Mouse (Mus musculus): ENCODE measurements around the gene Vps4b. TPM values are rescaled to one million over a fixed set of nuclear protein-coding genes. Genes with fewer than 3 reads are reported as not detected.

Vps4b gene
- polyA plus RNA-seq, 1 experiment from 2014 or later = 56.5 TPM

DNA sequence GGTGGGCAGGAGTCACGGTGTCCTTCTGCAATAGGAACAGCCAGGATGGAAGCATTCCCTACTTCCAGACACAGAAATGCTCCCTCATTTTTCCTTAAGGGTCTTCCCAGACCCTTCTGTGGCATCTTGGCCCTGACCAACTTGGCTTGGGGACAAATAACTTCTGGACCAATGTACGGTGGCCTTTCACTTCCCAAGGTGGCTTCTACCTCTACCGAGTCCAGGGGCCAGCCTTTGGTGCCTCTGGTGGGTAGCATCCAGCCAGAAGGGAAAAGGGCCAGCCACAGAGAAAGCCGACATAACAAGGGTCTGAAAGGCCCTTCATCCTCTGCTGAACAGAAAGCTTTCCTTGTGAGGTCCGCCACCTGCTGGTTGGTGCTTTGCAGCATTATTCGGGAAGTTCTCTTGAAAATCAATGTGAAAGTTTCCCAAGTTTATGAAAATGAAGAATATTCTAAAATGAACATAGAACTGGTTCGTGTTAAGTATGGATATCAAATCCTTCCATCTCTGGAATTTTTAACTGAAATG lies 79.4 kb downstream of the Vps4b start:
- DNase-seq (ENCODE audit: low spot score) = peak; percentile 78
- no peak overlapping the region for H3K4me3 ChIP-seq (ENCODE audit: low read depth, low read length)
- H3K36me3 ChIP-seq (ENCODE audit: insufficient read depth, low read length) = no peaks in the 10 kb centered on the region
- WGBS = 29% methylated on average over 7 of the region's 7 CpGs
- no peak overlapping the region for H3K4me2 ChIP-seq (replicated peaks; ENCODE audit: low read depth, low read length)
- no peak overlapping the region for H3K27ac ChIP-seq (ENCODE audit: low read length)
- no peaks in the 10 kb centered on the region for H3K9me3 ChIP-seq (ENCODE audit: low read length)
- TF ChIP-seq CTCF (IDR thresholded peaks at IDR 0.05) (peak; percentile 89), EP300 (IDR thresholded peaks at IDR 0.05) (no peak)
- H3K4me1 ChIP-seq (ENCODE audit: insufficient read depth, low read depth, low read length) = no peaks in the 10 kb centered on the region
- H3K27me3 ChIP-seq (replicated peaks; ENCODE audit: insufficient read depth, low read length) = no peaks in the 10 kb centered on the region
- H3K9ac ChIP-seq (replicated peaks; ENCODE audit: low read depth) = no peak overlapping the region
- no peak for ATAC-seq

DNA sequence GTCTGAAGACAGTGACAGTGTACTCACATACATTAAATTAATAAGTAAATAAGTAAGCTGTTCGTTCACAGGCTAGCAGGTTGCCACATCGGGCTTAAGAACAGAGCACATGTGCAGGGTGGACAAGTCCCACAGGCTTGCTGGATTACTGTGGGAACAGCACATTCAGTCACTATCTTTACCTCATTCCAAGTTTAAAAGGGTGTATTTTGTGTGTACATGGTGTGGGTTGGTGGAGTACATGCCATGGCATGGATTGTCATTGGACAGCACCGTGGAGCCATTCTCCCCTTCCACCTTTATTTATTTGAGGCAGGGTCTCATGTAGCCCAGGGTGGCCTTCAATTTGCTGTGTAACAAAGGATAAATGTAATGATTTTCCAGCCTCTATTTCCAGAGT lies 80.4 kb downstream of the Vps4b start:
- WGBS = 83% methylated on average over 3 of the region's 3 CpGs
- H3K4me3 ChIP-seq (ENCODE audit: low read depth, low read length) = no peak overlapping the region
- no peak overlapping the region for H3K9ac ChIP-seq (replicated peaks; ENCODE audit: low read depth)
- ATAC-seq (no peak), DNase-seq (ENCODE audit: low spot score) (no peak)
- no peak overlapping the region for H3K4me2 ChIP-seq (replicated peaks; ENCODE audit: low read depth, low read length)
- TF ChIP-seq CTCF (IDR thresholded peaks at IDR 0.05) (no peak), EP300 (IDR thresholded peaks at IDR 0.05) (no peak)
- H3K27ac ChIP-seq (ENCODE audit: low read length) = no peak overlapping the region
- H3K4me1 ChIP-seq (ENCODE audit: insufficient read depth, low read depth, low read length) = no peaks in the 10 kb centered on the region
- H3K9me3 ChIP-seq (ENCODE audit: low read length) = no peaks in the 10 kb centered on the region
- H3K27me3 ChIP-seq (replicated peaks; ENCODE audit: insufficient read depth, low read length) = no peaks in the 10 kb centered on the region
- no peaks in the 10 kb centered on the region for H3K36me3 ChIP-seq (ENCODE audit: insufficient read depth, low read length)

DNA sequence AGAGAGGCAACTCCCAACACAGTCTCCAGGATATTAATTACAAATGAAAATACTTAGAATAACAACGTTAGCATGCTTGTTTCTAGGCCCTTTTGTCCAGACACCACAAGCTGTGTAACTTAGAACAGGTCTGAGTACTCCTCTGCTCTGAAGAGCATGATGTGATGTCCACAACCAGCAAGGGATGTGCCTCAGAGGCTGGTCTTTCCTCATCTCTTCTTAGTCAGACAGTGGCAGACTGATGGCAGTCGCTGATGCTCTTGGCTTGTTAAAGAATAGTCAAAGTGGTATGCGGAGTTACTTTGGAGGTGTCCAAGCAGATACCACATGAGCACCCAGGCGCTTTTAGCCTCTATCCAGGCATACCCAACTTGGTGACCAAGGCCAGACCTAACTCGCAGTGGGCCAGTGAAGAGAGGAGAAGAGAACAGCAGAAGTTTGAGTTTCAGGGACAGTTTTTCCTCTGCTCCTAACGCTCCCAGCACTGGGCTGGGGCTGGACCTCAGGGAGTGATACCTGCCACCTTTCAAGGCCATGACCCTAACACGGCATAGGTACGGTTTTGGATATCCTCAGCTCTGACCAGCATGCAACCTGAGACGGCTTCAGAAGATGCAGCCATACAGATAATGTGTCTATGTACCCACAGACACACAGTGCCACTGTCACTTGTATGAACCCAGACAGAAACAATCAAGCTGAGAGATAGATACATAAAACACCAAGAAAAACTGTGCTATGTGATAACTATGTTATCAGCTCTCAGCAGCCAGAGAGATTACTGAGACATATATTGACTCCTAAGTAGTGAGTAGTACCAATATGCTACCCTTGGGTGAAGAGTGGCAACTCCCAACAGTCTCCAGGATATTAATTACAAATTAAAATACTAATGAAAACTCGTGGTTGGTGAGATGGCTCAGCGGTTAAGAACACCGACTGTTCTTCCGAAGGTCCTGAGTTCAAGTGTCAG lies 81.1 kb downstream of the Vps4b start:
- Histone ChIP-seq H3K4me2 (replicated peaks; ENCODE audit: low read depth, low read length) (no peak overlapping the region), H3K9me3 (ENCODE audit: low read length) (no peaks in the 10 kb centered on the region), H3K4me1 (ENCODE audit: insufficient read depth, low read depth, low read length) (no peaks in the 10 kb centered on the region), H3K27me3 (replicated peaks; ENCODE audit: insufficient read depth, low read length) (no peaks in the 10 kb centered on the region), H3K36me3 (ENCODE audit: insufficient read depth, low read length) (no peaks in the 10 kb centered on the region), H3K27ac (ENCODE audit: low read length) (no peak overlapping the region), H3K9ac (replicated peaks; ENCODE audit: low read depth) (no peak overlapping the region), H3K4me3 (ENCODE audit: low read depth, low read length) (no peak overlapping the region)
- 87% methylated on average over 13 of the region's 13 CpGs for WGBS
- no peak for TF ChIP-seq EP300 (IDR thresholded peaks at IDR 0.05)
- TF ChIP-seq CTCF (IDR thresholded peaks at IDR 0.05) = no peak
- no peak for ATAC-seq
- no peak for DNase-seq (ENCODE audit: low spot score)

DNA sequence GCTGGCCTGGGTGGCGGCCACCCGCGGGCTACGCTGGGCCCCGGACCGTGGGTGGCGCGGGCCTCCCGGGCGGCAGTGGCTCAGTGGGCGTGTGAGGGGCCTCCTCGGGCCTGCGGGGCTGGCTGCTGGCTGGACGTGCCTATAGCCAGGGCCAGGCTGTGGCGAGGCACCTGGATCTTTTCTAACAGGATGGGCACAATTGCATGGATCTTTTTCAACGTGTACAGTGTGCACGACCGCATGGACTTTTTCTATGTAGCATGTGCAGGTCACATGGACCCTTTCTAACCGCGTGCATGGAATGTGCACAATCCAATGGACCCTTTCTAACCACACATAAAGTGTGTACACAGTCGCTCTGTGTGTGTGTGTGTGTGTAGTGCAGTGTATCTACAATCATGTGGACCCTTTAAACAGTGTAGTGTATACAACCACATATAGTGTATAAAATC lies 82.0 kb downstream of the Vps4b start:
- no peak; the same call in 1 of the 2 replicates for ATAC-seq

More for the DNA sequence above, 82.0 kb downstream of the Vps4b start:
- no peak for DNase-seq (ENCODE audit: low spot score)
- Histone ChIP-seq H3K27ac (ENCODE audit: low read length) (peak overlapping the region; percentile 81), H3K4me3 (ENCODE audit: low read depth, low read length) (peak overlapping the region; percentile 76), H3K4me2 (replicated peaks; ENCODE audit: low read depth, low read length) (peak overlapping the region; percentile 96), H3K27me3 (replicated peaks; ENCODE audit: insufficient read depth, low read length) (no peaks in the 10 kb centered on the region), H3K9ac (replicated peaks; ENCODE audit: low read depth) (peak overlapping the region; percentile 60), H3K9me3 (ENCODE audit: low read length) (no peaks in the 10 kb centered on the region), H3K36me3 (ENCODE audit: insufficient read depth, low read length) (no peaks in the 10 kb centered on the region), H3K4me1 (ENCODE audit: insufficient read depth, low read depth, low read length) (no peaks in the 10 kb centered on the region)
- 7% methylated on average over 11 of the region's 21 CpGs for WGBS
- TF ChIP-seq CTCF (IDR thresholded peaks at IDR 0.05) = no peak
- TF ChIP-seq EP300 (IDR thresholded peaks at IDR 0.05) = no peak

Other genes starting within 250 kb of the Vps4b start
- gene Bcl2, start 82.5 kb downstream of the Vps4b start, polyA plus RNA-seq (2015; fragmentation: Nextera tagmentation; extraction: Ambion mirVana) = 5.7 and 7.1 TPM in 2 replicates
- 25.6 and 31.8 TPM in 2 replicates for gene Kdsr, start 37.0 kb downstream of the Vps4b start, polyA plus RNA-seq (2015; fragmentation: Nextera tagmentation; extraction: Ambion mirVana)
- gene Serpinb5, start 64.4 kb upstream of the Vps4b start, polyA plus RNA-seq (2015; fragmentation: Nextera tagmentation; extraction: Ambion mirVana) = 0.13 and 0.18 TPM in 2 replicates
- 0.52 and 0.57 TPM in 2 replicates for gene Serpinb12, start 137.7 kb upstream of the Vps4b start, polyA plus RNA-seq (2015; fragmentation: Nextera tagmentation; extraction: Ambion mirVana)
- gene Serpinb13, start 184.3 kb upstream of the Vps4b start, polyA plus RNA-seq (2015; fragmentation: Nextera tagmentation; extraction: Ambion mirVana) = not detected in 2 replicates

Data from lung, postnatal 0 days (tissue).